In genomic region chr16:87248501-87249030, GRCm38 (mm10) we compare ENCODE assay signal across 8 mouse cellular contexts.
DNase-seq lines count a peak whose midpoint lies in the region; TF ChIP-seq lines count a peak whose summit lies in the region.
"Had no signal": no experiment of that assay in that cellular context is flagged by ENCODE, and none has a peak within 500 bp of the region (broad histone marks: within the 10 kb centered on the region; RNA-seq: fewer than 3 reads in every experiment).

No protein-coding gene starts in this region.

- H3K27ac ChIP-seq in left cerebral cortex, adult 2 months, result no peak overlapping the region

- peak; percentile 71 for TF ChIP-seq CTCF in left cerebral cortex, adult 2 months (IDR thresholded peaks at IDR 0.05)
- no peak for TF ChIP-seq CTCF in brain, embryonic 14.5 days (IDR thresholded peaks at IDR 0.05; ENCODE audit: borderline replicate concordance, extremely low read depth, insufficient read depth, insufficient read length)

- intact Hi-C loops in left cerebral cortex, adult 2 months (cut with DNase I), result loop anchor here (1.0 to 5.0 kb wide), 2 partner anchors 831 to 1442 kb away; no protein-coding TSS in a partner anchor
- intact Hi-C loops in heart, postnatal 10 days (cut with DNase I), result loop anchor here (1.0 to 5.0 kb wide), 5 partner anchors 36 to 946 kb away; no protein-coding TSS in a partner anchor

- no peak overlapping the region for H3K4me3 ChIP-seq in left cerebral cortex, adult 2 months
- H3K4me3 ChIP-seq: megakaryocyte, embryonic 14.5 days had no signal

- no peak for TF ChIP-seq POLR2A in brain, embryonic 14.5 days (IDR thresholded peaks at IDR 0.05; ENCODE audit: borderline replicate concordance, extremely low read depth, insufficient read depth, insufficient read length, poor library complexity, severe bottlenecking)

- DNase-seq in left cerebral cortex, adult 2 months (ENCODE audit: extremely low spot score in 1 of 2, low spot score in 2 of 2), result peak; percentile 21 to 51
- DNase-seq in left cerebral cortex, adult 9 months (ENCODE audit: low spot score in 2 of 2), result no peak
- DNase-seq in MEL-GATA-1-ER (ENCODE audit: extremely low read depth, low read depth), result peak; percentile 27
- DNase-seq in brain, embryonic 14.5 days (ENCODE audit: low read depth), result peak; percentile 91
- DNase-seq in heart, postnatal 10 days, result peak; percentile 74 to 86
- DNase-seq in lung, postnatal 10 days, result peak; percentile 79
- DNase-seq in natural killer cell, adult 2 months (ENCODE audit: low spot score in 2 of 2), result no peak

Comparison
In these comparisons a context has a peak if more than half of its experiments do, and no peak if none do; other contexts are left out.
1. DNase-seq: peak in left cerebral cortex, adult 2 months (2 of 2), MEL-GATA-1-ER (single experiment), brain, embryonic 14.5 days (single experiment), heart, postnatal 10 days (2 of 2) and lung, postnatal 10 days (single experiment); none in left cerebral cortex, adult 9 months (0 of 2) and natural killer cell, adult 2 months (0 of 2).